Mouse (Mus musculus) limb, embryonic 14.5 days (tissue): ENCODE data around the gene Chchd5. TPM values are rescaled to one million over a fixed set of nuclear protein-coding genes. Genes with fewer than 3 reads are reported as not detected.

ENCODE experiments used
- ATAC-seq: fragments of 200-750 bp; cut with Nextera tagmentation; 2 replicates; pipeline ENCODE4 v1.8.0; 2017; ENCODE audit warnings: low read depth, moderate number of reproducible peaks, moderate TSS enrichment; ENCODE audit not compliant: low FRiP score
- DNase-seq: peaks from one replicate; pipeline ENCODE4 v3.0.0-alpha.2; 2015; ENCODE audit warnings: low spot score
- H3K27ac ChIP-seq: fragments of 300-500 bp; sonication (generic); replicated peaks from 2 replicates; pipeline ENCODE4 v1.5.1; 2014; ENCODE audit warnings: low read depth, mild to moderate bottlenecking, low read length, moderate library complexity, mixed read lengths
- H3K27me3 ChIP-seq: fragments of 300-500 bp; sonication (generic); 2 replicates; pipeline ENCODE4 v1.6.1; 2014; ENCODE audit warnings: low read length, mixed read lengths; ENCODE audit not compliant: control insufficient read depth, insufficient read depth
- H3K36me3 ChIP-seq: fragments of 300-500 bp; sonication (generic); 2 replicates; pipeline ENCODE4 v1.6.1; 2014; ENCODE audit warnings: mild to moderate bottlenecking, low read length, moderate library complexity, mixed read lengths; ENCODE audit not compliant: control insufficient read depth, insufficient read depth
- H3K4me1 ChIP-seq: fragments of 300-500 bp; sonication (generic); 2 replicates; pipeline ENCODE4 v1.6.1; 2014; ENCODE audit warnings: antibody characterized with exemption, low read length, mixed read lengths; ENCODE audit not compliant: control insufficient read depth, insufficient read depth
- H3K4me2 ChIP-seq: fragments of 300-500 bp; sonication (generic); replicated peaks from 2 replicates; pipeline ENCODE4 v1.6.1; 2014; ENCODE audit warnings: low read depth, mild to moderate bottlenecking, low read length, moderate library complexity; ENCODE audit not compliant: severe bottlenecking
- H3K4me3 ChIP-seq: fragments of 300-500 bp; sonication (generic); replicated peaks from 2 replicates; pipeline ENCODE4 v1.5.1; 2014; ENCODE audit warnings: low read length
- H3K9ac ChIP-seq: fragments of 300-500 bp; sonication (generic); 2 replicates; pipeline ENCODE4 v1.6.1; 2014; ENCODE audit warnings: mild to moderate bottlenecking, low read depth, low read length, moderate library complexity; ENCODE audit not compliant: severe bottlenecking
- H3K9me3 ChIP-seq: fragments of 300-500 bp; sonication (generic); 2 replicates; pipeline ENCODE4 v1.6.1; 2016; ENCODE audit warnings: low read length; ENCODE audit not compliant: control insufficient read depth
- POLR2A ChIP-seq: fragments of 200-500 bp; IDR thresholded peaks from 2 replicates; pipeline ENCODE4 v1.8.0; 2012; ENCODE audit warnings: inconsistent platforms, mild to moderate bottlenecking, moderate library complexity, borderline replicate concordance; ENCODE audit not compliant: insufficient read depth, insufficient read length; ENCODE audit errors: extremely low read depth
- WGBS: fragments of 180-500 bp; shearing (Covaris S2); extraction: QIAGEN DNeasy Blood & Tissue Kit; methylation state at CpG from one replicate; pipeline ENCODE4 v1.1.7; 2014; 5-methylcytosine and 5-hydroxymethylcytosine counted together
- polyA plus RNA-seq, 2 experiments: library from polyadenylated mRNA; depleted of rRNA in 1 of 2; stranded (reverse) in 1 of 2; unstranded in 1 of 2; fragments of >200 nt; fragmentation: Nextera tagmentation in 1 of 2; extraction: Ambion mirVana in 1 of 2; gene quantifications; 2 replicates each; pipeline versions ENCODE4 v1.2.1 to v1.2.3; 2012 to 2014

Gene Chchd5
- polyA plus RNA-seq, 2 experiments: 32.3 to 32.7 TPM

DNA sequence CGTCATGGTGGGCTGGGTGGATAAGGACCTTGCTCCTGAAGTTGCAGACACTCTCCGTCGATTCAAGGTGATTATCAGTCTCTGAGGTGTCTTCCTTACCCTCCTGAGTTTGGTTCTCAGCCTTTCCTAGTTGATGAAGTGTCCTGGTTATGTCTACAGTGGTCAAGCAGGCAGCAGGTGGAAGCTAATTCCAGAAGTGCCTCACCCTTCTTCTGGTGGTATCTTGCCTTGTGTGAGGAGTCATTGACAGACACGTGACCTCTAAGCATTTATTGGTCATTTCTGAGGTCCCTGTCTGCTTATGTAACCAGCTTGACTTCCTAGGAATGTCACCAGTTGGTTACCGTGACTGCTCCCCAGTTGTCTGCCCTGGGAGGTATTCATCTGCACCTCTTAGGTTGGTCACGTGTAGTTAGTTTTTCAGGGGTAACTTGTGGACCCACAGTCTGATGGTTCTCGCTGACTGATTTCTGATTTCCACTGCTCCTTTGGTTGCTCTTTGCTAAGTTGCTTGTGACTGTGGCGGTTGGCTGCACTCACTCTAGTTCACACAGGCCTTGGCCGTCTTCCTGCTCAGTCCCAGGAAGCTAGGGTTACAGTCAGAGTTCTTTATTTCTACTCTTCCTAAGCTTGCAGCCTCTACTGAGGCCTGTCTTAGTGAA, 13.7 kb upstream of the Chchd5 start:
- DNase-seq (no peak), ATAC-seq (no peak)

GRCm38 (mm10) chr2:129116368-129116739, 13.1 kb upstream of the Chchd5 start:
- DNase-seq (no peak), ATAC-seq (no peak)
- no peaks in the 10 kb centered on the region for H3K27me3 ChIP-seq
- no peak overlapping the region for H3K4me2 ChIP-seq
- H3K4me1 ChIP-seq: no peaks in the 10 kb centered on the region
- no peak overlapping the region for H3K27ac ChIP-seq
- H3K9me3 ChIP-seq: no peaks in the 10 kb centered on the region
- no peak overlapping the region for H3K9ac ChIP-seq
- peaks cover 91% of the 10 kb centered on the region for H3K36me3 ChIP-seq
- H3K4me3 ChIP-seq: no peak overlapping the region
- no peak for TF ChIP-seq POLR2A
- 100% methylated on average over 1 of the region's 1 CpGs for WGBS

More for the DNA sequence above, 13.7 kb upstream of the Chchd5 start:
- WGBS: 92% methylated on average over 9 of the region's 9 CpGs
- Histone ChIP-seq H3K27ac (no peak overlapping the region), H3K9me3 (no peaks in the 10 kb centered on the region), H3K4me1 (no peaks in the 10 kb centered on the region), H3K4me2 (no peak overlapping the region), H3K4me3 (no peak overlapping the region), H3K36me3 (peaks cover 87% of the 10 kb centered on the region), H3K9ac (no peak overlapping the region), H3K27me3 (no peaks in the 10 kb centered on the region)
- TF ChIP-seq POLR2A: no peak

DNA sequence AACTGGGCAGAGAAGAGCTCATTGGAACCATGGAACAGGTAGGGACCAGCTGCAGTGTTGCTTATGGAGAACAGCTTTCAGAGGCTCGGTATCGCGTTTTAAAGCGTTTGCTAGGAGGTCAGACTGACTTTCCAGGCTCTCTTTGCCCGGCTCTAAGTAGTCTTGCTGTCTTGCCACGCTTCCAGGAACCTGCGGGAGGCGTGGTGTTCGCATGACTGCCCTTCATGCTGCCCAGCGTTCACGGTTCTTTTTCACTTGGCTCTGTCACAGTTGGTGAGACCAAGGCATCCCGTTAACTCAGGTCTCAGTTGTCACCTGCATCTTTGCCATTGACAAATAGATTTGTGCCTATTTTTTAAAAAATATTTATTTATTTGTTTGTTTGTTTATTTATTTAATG, 11.4 kb upstream of the Chchd5 start:
- 93% methylated on average over 12 of the region's 12 CpGs for WGBS

DNA sequence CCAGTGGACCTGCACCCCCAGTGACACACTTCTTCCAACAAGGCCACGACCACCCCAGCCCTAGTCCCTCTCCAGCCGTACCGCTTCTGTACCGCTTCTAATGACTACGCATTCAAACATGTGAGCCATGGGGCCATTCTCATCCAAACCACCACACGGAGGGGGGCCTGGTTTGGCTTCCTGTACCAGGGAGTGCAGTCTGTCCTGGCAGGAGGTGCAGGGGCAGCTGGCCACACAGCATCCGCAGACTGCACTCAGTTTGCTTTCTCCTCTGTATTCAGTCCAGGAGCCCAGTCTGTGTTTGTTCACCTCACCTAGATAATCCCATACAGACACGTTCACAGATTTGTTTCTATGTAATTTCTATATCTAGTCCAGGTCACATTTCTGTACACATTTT, 7.5 kb upstream of the Chchd5 start:
- DNase-seq (no peak), ATAC-seq (no peak)
- H3K4me3 ChIP-seq: no peak overlapping the region
- no peaks in the 10 kb centered on the region for H3K27me3 ChIP-seq
- no peaks in the 10 kb centered on the region for H3K9me3 ChIP-seq
- peaks cover 89% of the 10 kb centered on the region for H3K36me3 ChIP-seq
- TF ChIP-seq POLR2A: no peak
- no peak overlapping the region for H3K9ac ChIP-seq
- 95% methylated on average over 8 of the region's 8 CpGs for WGBS
- H3K4me2 ChIP-seq: no peak overlapping the region
- H3K4me1 ChIP-seq: no peaks in the 10 kb centered on the region
- H3K27ac ChIP-seq: no peak overlapping the region

More for the DNA sequence above, 11.4 kb upstream of the Chchd5 start:
- H3K9me3 ChIP-seq: no peaks in the 10 kb centered on the region
- H3K4me3 ChIP-seq: no peak overlapping the region
- no peak overlapping the region for H3K9ac ChIP-seq
- no peak for TF ChIP-seq POLR2A
- H3K4me2 ChIP-seq: no peak overlapping the region
- ATAC-seq: no peak
- H3K36me3 ChIP-seq: peaks cover 91% of the 10 kb centered on the region
- no peak overlapping the region for H3K27ac ChIP-seq
- no peaks in the 10 kb centered on the region for H3K27me3 ChIP-seq
- H3K4me1 ChIP-seq: no peaks in the 10 kb centered on the region
- no peak for DNase-seq

GRCm38 (mm10) chr2:129129987-129130545, 566 bp downstream of the Chchd5 start:
- 36% methylated on average over 18 of the region's 18 CpGs for WGBS
- Histone ChIP-seq H3K4me1 (peaks cover 7% of the 10 kb centered on the region), H3K9ac (peak overlapping the region; percentile 66), H3K27ac (peak overlapping the region; percentile 86), H3K36me3 (peaks cover 47% of the 10 kb centered on the region), H3K9me3 (0 out of 2 replicates have a peak, but pooled peaks cover 8% of the 10 kb centered on the region), H3K4me2 (peak overlapping the region; percentile 88), H3K4me3 (peak overlapping the region; percentile 72), H3K27me3 (no peaks in the 10 kb centered on the region)
- peak; percentile 3 for DNase-seq
- peak; percentile 36 for ATAC-seq
- TF ChIP-seq POLR2A: no peak

GRCm38 (mm10) chr2:129130776-129131175, 1.3 kb downstream of the Chchd5 start:
- Histone ChIP-seq H3K4me2 (peak overlapping the region; percentile 88; the same call in 1 of the 2 replicates), H3K36me3 (peaks cover 40% of the 10 kb centered on the region), H3K27ac (no peak overlapping the region), H3K9me3 (0 out of 2 replicates have a peak, but pooled peaks cover 8% of the 10 kb centered on the region), H3K4me3 (0 out of 2 replicates have a peak overlapping the region, but pooled peaks have one; percentile 72), H3K4me1 (peaks cover 7% of the 10 kb centered on the region), H3K9ac (no peak overlapping the region), H3K27me3 (no peaks in the 10 kb centered on the region)
- WGBS: 93% methylated on average over 2 of the region's 2 CpGs
- no peak for DNase-seq
- ATAC-seq: no peak
- no peak for TF ChIP-seq POLR2A
